ENCODE assay signal across 8 mouse cellular contexts in the genomic region with DNA sequence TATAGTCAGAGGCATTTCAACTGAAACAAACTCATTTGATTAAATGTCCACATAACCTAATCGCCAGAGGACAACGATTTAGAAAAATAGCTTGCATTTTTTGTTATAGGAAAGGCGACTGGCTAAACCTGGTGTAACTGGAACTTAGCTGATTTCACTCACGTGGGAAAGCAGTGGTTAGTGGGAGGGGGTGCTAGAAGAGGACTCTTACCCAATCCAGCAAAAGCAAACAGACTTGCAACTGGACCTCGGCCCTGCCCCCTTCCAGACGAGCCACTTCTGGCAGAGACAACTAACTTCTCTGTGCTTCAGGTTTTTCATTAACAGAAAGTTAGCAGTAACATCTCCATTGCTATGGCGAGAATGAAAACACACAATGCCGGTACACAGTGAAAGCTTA. TPM values are rescaled to one million over a fixed set of nuclear protein-coding genes. Genes with fewer than 3 reads are reported as not detected.
A peak's percentile ranks its signal among the peaks of the same experiment; 100 is the strongest.
DNase-seq lines count a peak whose midpoint lies in the region; ATAC-seq and TF ChIP-seq lines count a peak whose summit lies in the region.

No protein-coding gene starts in this region.

- H3K4me3 ChIP-seq in forebrain, postnatal 0 days (ENCODE audit: low read depth, low read length), result peak overlapping the region; percentile 95
- peak overlapping the region; percentile 96 for H3K4me3 ChIP-seq in limb, embryonic 11.5 days (ENCODE audit: low read depth, low read length)
- H3K4me3 ChIP-seq in midbrain, embryonic 14.5 days (replicated peaks; ENCODE audit: low read depth, low read length), result peak overlapping the region; percentile 92

- H3K4me2 ChIP-seq in forebrain, postnatal 0 days (ENCODE audit: low read depth), result peak overlapping the region; percentile 62
- H3K4me2 ChIP-seq in limb, embryonic 11.5 days (ENCODE audit: low read depth, severe bottlenecking), result peak overlapping the region; percentile 68
- H3K4me2 ChIP-seq in midbrain, embryonic 14.5 days (ENCODE audit: low read length), result peak overlapping the region; percentile 72

- 52% methylated on average over 8 of the region's 8 CpGs for WGBS in forebrain, postnatal 0 days
- 47% methylated on average over 8 of the region's 8 CpGs for WGBS in limb, embryonic 11.5 days
- WGBS in midbrain, embryonic 14.5 days, result 51% methylated on average over 8 of the region's 8 CpGs

- H3K27me3 ChIP-seq in forebrain, postnatal 0 days (ENCODE audit: insufficient read depth, low read length), result no peaks in the 10 kb centered on the region
- no peaks in the 10 kb centered on the region for H3K27me3 ChIP-seq in limb, embryonic 11.5 days (ENCODE audit: control insufficient read depth, insufficient read depth, low read length)
- no peaks in the 10 kb centered on the region for H3K27me3 ChIP-seq in midbrain, embryonic 14.5 days (ENCODE audit: control insufficient read depth, insufficient read depth, low read length)

- peak overlapping the region; percentile 71; the same call in 1 of the 2 replicates for H3K9ac ChIP-seq in forebrain, postnatal 0 days
- H3K9ac ChIP-seq in limb, embryonic 11.5 days (ENCODE audit: low read length), result peak overlapping the region; percentile 89; the same call in 1 of the 2 replicates
- H3K9ac ChIP-seq in midbrain, embryonic 14.5 days (replicated peaks; ENCODE audit: low read length), result peak overlapping the region; percentile 82; the same call in 1 of the 2 replicates

- H3K27ac ChIP-seq in forebrain, postnatal 0 days (ENCODE audit: low read depth, low read length), result no peak overlapping the region
- no peak overlapping the region for H3K27ac ChIP-seq in limb, embryonic 11.5 days (replicated peaks; ENCODE audit: low read depth, low read length)
- no peak overlapping the region for H3K27ac ChIP-seq in midbrain, embryonic 14.5 days (replicated peaks; ENCODE audit: low read depth, low read length)

- H3K36me3 ChIP-seq in forebrain, postnatal 0 days (ENCODE audit: insufficient read depth), result peaks cover 24% of the 10 kb centered on the region
- H3K36me3 ChIP-seq in limb, embryonic 11.5 days (ENCODE audit: control insufficient read depth, insufficient read depth, low read length), result peaks cover 2% of the 10 kb centered on the region; the same call in 1 of the 2 replicates
- peaks cover 19% of the 10 kb centered on the region; the same call in 1 of the 2 replicates for H3K36me3 ChIP-seq in midbrain, embryonic 14.5 days (ENCODE audit: control insufficient read depth, insufficient read depth, low read length)

- peak; percentile 46 for DNase-seq in urinary bladder, postnatal 14 days (ENCODE audit: low spot score)
- DNase-seq in urinary bladder, postnatal 4 days (ENCODE audit: low spot score in 2 of 2), result no peak
- no peak for DNase-seq in forebrain, postnatal 0 days
- DNase-seq in limb, embryonic 11.5 days (ENCODE audit: low spot score), result no peak
- DNase-seq in midbrain, embryonic 14.5 days, result no peak
- no peak for DNase-seq in frontal cortex, postnatal 14 days (ENCODE audit: low spot score in 2 of 2)
- no peak for DNase-seq in T-cell, adult 2 months (ENCODE audit: low spot score)
- no peak for DNase-seq in right cerebral cortex, adult 18-20 months

- H3K9me3 ChIP-seq in forebrain, postnatal 0 days (ENCODE audit: low read length), result no peaks in the 10 kb centered on the region
- H3K9me3 ChIP-seq in limb, embryonic 11.5 days (ENCODE audit: control insufficient read depth, low read length), result no peaks in the 10 kb centered on the region
- H3K9me3 ChIP-seq in midbrain, embryonic 14.5 days (ENCODE audit: control insufficient read depth, low read length), result no peaks in the 10 kb centered on the region

- TF ChIP-seq CTCF in forebrain, postnatal 0 days (IDR thresholded peaks at IDR 0.05; ENCODE audit: low read depth), result no peak

- peaks cover 20% of the 10 kb centered on the region for H3K4me1 ChIP-seq in forebrain, postnatal 0 days (ENCODE audit: insufficient read depth)
- peaks cover 11% of the 10 kb centered on the region for H3K4me1 ChIP-seq in limb, embryonic 11.5 days (ENCODE audit: control insufficient read depth, insufficient read depth, low read length)
- H3K4me1 ChIP-seq in midbrain, embryonic 14.5 days (ENCODE audit: control insufficient read depth, insufficient read depth, low read length), result peaks cover 26% of the 10 kb centered on the region

- no peak for ATAC-seq in forebrain, postnatal 0 days
- ATAC-seq in limb, embryonic 11.5 days (ENCODE audit: insufficient number of reproducible peaks, low FRiP score, low TSS enrichment, low read depth), result no peak
- no peak for ATAC-seq in midbrain, embryonic 14.5 days (ENCODE audit: low FRiP score, low TSS enrichment)

RNA-seq across cellular contexts. Expression of a gene that starts 1.2 kb away (rescaled TPM):
- 127 and 153 TPM in 2 replicates for total RNA-seq in forebrain, postnatal 0 days (2014; rRNA removed)
- polyA plus RNA-seq in forebrain, postnatal 0 days (2015; fragmentation: Nextera tagmentation; extraction: Ambion mirVana), result 182 and 219 TPM in 2 replicates
- 95.2 and 111 TPM in 2 replicates for polyA plus RNA-seq in limb, embryonic 11.5 days (2014; fragmentation: Nextera tagmentation; extraction: Ambion mirVana)
- polyA plus RNA-seq in midbrain, embryonic 14.5 days (2014; fragmentation: Nextera tagmentation; extraction: Ambion mirVana), result 144 and 151 TPM in 2 replicates

RNA-seq across cellular contexts. Expression of a gene that starts 1.3 kb away (rescaled TPM):
- 52.2 and 59.5 TPM in 2 replicates for total RNA-seq in forebrain, postnatal 0 days (2014; rRNA removed)
- 122 and 137 TPM in 2 replicates for polyA plus RNA-seq in forebrain, postnatal 0 days (2015; fragmentation: Nextera tagmentation; extraction: Ambion mirVana)
- polyA plus RNA-seq in limb, embryonic 11.5 days (2014; fragmentation: Nextera tagmentation; extraction: Ambion mirVana), result 220 and 222 TPM in 2 replicates
- 149 and 165 TPM in 2 replicates for polyA plus RNA-seq in midbrain, embryonic 14.5 days (2014; fragmentation: Nextera tagmentation; extraction: Ambion mirVana)

RNA-seq across cellular contexts. Expression of a gene that starts 15.4 kb away (rescaled TPM):
- 0.46 and 0.57 TPM in 2 replicates for total RNA-seq in forebrain, postnatal 0 days (2014; rRNA removed)
- polyA plus RNA-seq in forebrain, postnatal 0 days (2015; fragmentation: Nextera tagmentation; extraction: Ambion mirVana), result 0.69 TPM in 2 replicates
- 0.08 TPM in 1 of 2 replicates, not detected in the other for polyA plus RNA-seq in limb, embryonic 11.5 days (2014; fragmentation: Nextera tagmentation; extraction: Ambion mirVana)
- 0.12 TPM in 1 of 2 replicates, not detected in the other for polyA plus RNA-seq in midbrain, embryonic 14.5 days (2014; fragmentation: Nextera tagmentation; extraction: Ambion mirVana)

RNA-seq across cellular contexts. Expression of a gene that starts 23.2 kb away (rescaled TPM):
- 15.3 and 17.0 TPM in 2 replicates for total RNA-seq in forebrain, postnatal 0 days (2014; rRNA removed)
- 9.6 and 12.7 TPM in 2 replicates for polyA plus RNA-seq in forebrain, postnatal 0 days (2015; fragmentation: Nextera tagmentation; extraction: Ambion mirVana)
- polyA plus RNA-seq in limb, embryonic 11.5 days (2014; fragmentation: Nextera tagmentation; extraction: Ambion mirVana), result 23.6 and 25.5 TPM in 2 replicates
- 18.1 and 23.0 TPM in 2 replicates for polyA plus RNA-seq in midbrain, embryonic 14.5 days (2014; fragmentation: Nextera tagmentation; extraction: Ambion mirVana)

RNA-seq across cellular contexts. Expression of a gene that starts 23.6 kb away (rescaled TPM):
- 0.85 and 1.8 TPM in 2 replicates for total RNA-seq in forebrain, postnatal 0 days (2014; rRNA removed)
- 1.5 and 2.2 TPM in 2 replicates for polyA plus RNA-seq in forebrain, postnatal 0 days (2015; fragmentation: Nextera tagmentation; extraction: Ambion mirVana)
- polyA plus RNA-seq in limb, embryonic 11.5 days (2014; fragmentation: Nextera tagmentation; extraction: Ambion mirVana), result 0.74 and 1.0 TPM in 2 replicates
- 1.1 and 1.6 TPM in 2 replicates for polyA plus RNA-seq in midbrain, embryonic 14.5 days (2014; fragmentation: Nextera tagmentation; extraction: Ambion mirVana)
